Mouse (Mus musculus): ENCODE results near the gene Disc1.

GRCm38 (mm10) chr8:125254188-125255005, 200.4 kb downstream of the Disc1 start:
- TF ChIP-seq HCFC1 (IDR thresholded peaks at IDR 0.05; ENCODE audit: low read depth, low read length) (no peak), POLR2A (IDR thresholded peaks at IDR 0.05; ENCODE audit: low read depth, low read length) (no peak), EP300 (IDR thresholded peaks at IDR 0.05; ENCODE audit: low read length) (no peak), JUND (conservative IDR thresholded peaks at IDR 0.05; ENCODE audit: low read depth, low read length) (no peak), CTCF (conservative IDR thresholded peaks at IDR 0.05 in 1 of 2, IDR thresholded peaks at IDR 0.05 in 1 of 2; ENCODE audit: low read depth in 2 of 2, low read length in 2 of 2) (no peak), USF2 (conservative IDR thresholded peaks at IDR 0.05; ENCODE audit: low read depth, low read length) (no peak)
